Mouse (Mus musculus): ENCODE data around the gene Mpi. TPM values are rescaled to one million over a fixed set of nuclear protein-coding genes. Genes with fewer than 3 reads are reported as not detected.

Gene Mpi
- polyA plus RNA-seq, 1 experiment: 62.4 TPM

DNA sequence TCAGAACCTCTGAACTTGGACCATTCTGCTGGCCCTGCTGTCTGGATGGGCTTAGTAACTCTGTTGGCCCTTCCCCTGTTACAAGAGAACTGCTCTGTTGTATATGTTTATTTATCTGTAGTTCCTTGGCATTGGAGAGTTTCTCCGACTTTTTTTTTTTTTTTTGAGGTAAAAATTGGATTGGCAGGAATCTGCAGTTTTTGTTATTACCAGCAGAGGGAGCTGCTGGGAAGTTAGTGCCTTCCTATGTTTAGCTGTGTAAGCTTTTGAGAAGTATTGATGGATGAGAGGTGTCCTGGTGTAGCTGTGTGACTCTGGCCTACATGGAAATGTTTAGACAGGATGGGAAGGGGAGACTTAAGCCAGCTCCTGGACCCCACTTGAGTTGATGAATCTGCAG, 11.3 kb downstream of the Mpi start:
- peak; percentile 66 for DNase-seq
- H3K4me1 ChIP-seq (ENCODE audit: control insufficient read depth, insufficient read depth, low read length): peaks cover 8% of the 10 kb centered on the region; the same call in 1 of the 2 replicates
- TF ChIP-seq POLR2A (IDR thresholded peaks at IDR 0.05; ENCODE audit: low read depth, low read length) (no peak), CTCF (conservative IDR thresholded peaks at IDR 0.05; ENCODE audit: insufficient read depth, insufficient read length, low read depth, low read length) (peak; percentile 24; the same call in 1 of the 2 replicates)
- H3K4me3 ChIP-seq (ENCODE audit: insufficient read depth, low read depth, low read length): no peak overlapping the region
- no peaks in the 10 kb centered on the region for H3K27me3 ChIP-seq (replicated peaks; ENCODE audit: control insufficient read depth, insufficient read depth, low read length)
- H3K27ac ChIP-seq (ENCODE audit: insufficient read depth, low read depth, low read length): no peak overlapping the region
- H3K36me3 ChIP-seq (ENCODE audit: control insufficient read depth, insufficient read depth, low read length): no peaks in the 10 kb centered on the region
- 3% methylated on average over 1 of the region's 1 CpGs for WGBS

DNA sequence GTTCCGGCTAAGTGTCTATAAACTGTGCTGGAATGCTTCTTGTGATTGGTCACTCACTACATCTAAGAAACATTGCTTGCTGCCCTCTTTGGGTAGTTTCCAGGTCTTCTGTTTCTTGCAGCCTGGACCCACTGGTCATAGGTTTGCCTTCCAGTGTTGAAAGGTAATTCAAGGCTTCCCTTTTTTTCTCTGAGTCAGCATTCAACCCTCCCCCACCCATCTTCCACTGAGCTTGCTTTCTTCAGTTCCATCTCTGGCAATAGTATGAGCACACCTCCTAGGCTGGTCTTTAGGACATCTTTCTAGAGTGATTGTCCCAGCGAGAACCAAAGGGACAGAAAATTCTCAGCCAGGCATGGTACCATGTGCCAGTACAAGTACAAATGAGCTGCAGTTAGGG, 13.0 kb downstream of the Mpi start:
- Histone ChIP-seq H3K36me3 (ENCODE audit: control insufficient read depth, insufficient read depth, low read length) (no peaks in the 10 kb centered on the region), H3K27ac (ENCODE audit: insufficient read depth, low read depth, low read length) (no peak overlapping the region), H3K27me3 (replicated peaks; ENCODE audit: control insufficient read depth, insufficient read depth, low read length) (no peaks in the 10 kb centered on the region), H3K4me1 (ENCODE audit: control insufficient read depth, insufficient read depth, low read length) (peaks cover 8% of the 10 kb centered on the region; the same call in 1 of the 2 replicates), H3K4me3 (ENCODE audit: insufficient read depth, low read depth, low read length) (no peak overlapping the region)
- WGBS: 77% methylated on average over 2 of the region's 2 CpGs
- no peak for DNase-seq
- TF ChIP-seq CTCF (conservative IDR thresholded peaks at IDR 0.05; ENCODE audit: insufficient read depth, insufficient read length, low read depth, low read length): no peak
- TF ChIP-seq POLR2A (IDR thresholded peaks at IDR 0.05; ENCODE audit: low read depth, low read length): no peak

GRCm38 (mm10) chr9:57537728-57538181, 14.8 kb downstream of the Mpi start:
- no peak for TF ChIP-seq CTCF (conservative IDR thresholded peaks at IDR 0.05; ENCODE audit: insufficient read depth, insufficient read length, low read depth, low read length)
- TF ChIP-seq POLR2A (IDR thresholded peaks at IDR 0.05; ENCODE audit: low read depth, low read length): no peak
- peak; percentile 43 for DNase-seq
- H3K4me1 ChIP-seq (ENCODE audit: control insufficient read depth, insufficient read depth, low read length): peaks cover 8% of the 10 kb centered on the region; the same call in 1 of the 2 replicates
- H3K36me3 ChIP-seq (ENCODE audit: control insufficient read depth, insufficient read depth, low read length): peaks cover 2% of the 10 kb centered on the region
- peak overlapping the region; percentile 13 for H3K27ac ChIP-seq (ENCODE audit: insufficient read depth, low read depth, low read length)
- no peaks in the 10 kb centered on the region for H3K27me3 ChIP-seq (replicated peaks; ENCODE audit: control insufficient read depth, insufficient read depth, low read length)
- under 1% methylated on average over 24 of the region's 24 CpGs for WGBS
- peak overlapping the region; percentile 50 for H3K4me3 ChIP-seq (ENCODE audit: insufficient read depth, low read depth, low read length)

DNA sequence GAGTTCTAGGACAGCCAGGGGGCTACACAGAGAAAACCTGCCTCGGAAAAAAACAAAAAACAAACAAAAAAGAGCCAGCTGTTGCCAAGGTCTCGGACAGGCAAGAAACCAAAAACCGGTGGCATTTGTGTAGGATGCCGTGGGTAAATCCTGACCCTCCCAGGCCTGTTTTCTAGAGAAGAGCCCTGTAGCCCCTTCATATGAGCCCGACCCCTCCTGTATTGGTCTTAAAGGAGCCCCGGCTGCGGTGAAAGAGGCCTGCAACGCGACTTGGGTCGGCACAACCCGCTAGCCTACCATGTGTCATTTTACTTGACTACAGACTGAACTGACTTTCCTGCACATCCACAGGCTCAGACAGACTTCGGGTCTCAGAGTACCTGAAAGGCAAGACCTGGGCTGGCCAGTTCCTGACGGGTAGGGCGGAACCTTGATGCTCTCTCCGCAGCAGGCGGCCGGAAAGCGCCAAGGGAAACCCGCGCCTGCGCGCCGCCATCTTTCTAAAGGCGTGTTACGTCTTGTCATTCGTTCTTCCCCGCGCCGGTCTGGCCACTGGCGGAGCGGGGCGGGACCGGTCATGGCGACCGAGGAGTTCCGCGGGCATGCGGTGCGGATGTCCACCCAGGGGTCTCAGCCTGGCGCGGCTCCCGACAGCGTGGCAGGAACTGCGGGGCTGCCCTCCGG, 15.4 kb downstream of the Mpi start, which contains the start of gene Fam219b:
TSS of gene Fam219b (plus strand) at position 485 of the 684 bp plus-strand sequence.
- Histone ChIP-seq H3K27me3 (replicated peaks; ENCODE audit: control insufficient read depth, insufficient read depth, low read length) (no peaks in the 10 kb centered on the region), H3K4me1 (ENCODE audit: control insufficient read depth, insufficient read depth, low read length) (peaks cover 11% of the 10 kb centered on the region; the same call in 1 of the 2 replicates), H3K27ac (ENCODE audit: insufficient read depth, low read depth, low read length) (peak within 1 kb of the TSS; percentile 45), H3K36me3 (ENCODE audit: control insufficient read depth, insufficient read depth, low read length) (peaks cover 2% of the 10 kb centered on the region), H3K4me3 (ENCODE audit: insufficient read depth, low read depth, low read length) (peak within 1 kb of the TSS; percentile 50)
- 1% methylated on average over 45 of the region's 45 CpGs for WGBS
- peak; percentile 95 for DNase-seq
- TF ChIP-seq POLR2A (IDR thresholded peaks at IDR 0.05; ENCODE audit: low read depth, low read length) (no peak), CTCF (conservative IDR thresholded peaks at IDR 0.05; ENCODE audit: insufficient read depth, insufficient read length, low read depth, low read length) (no peak)

GRCm38 (mm10) chr9:57536362-57536761, 16.2 kb downstream of the Mpi start:
- Histone ChIP-seq H3K36me3 (ENCODE audit: control insufficient read depth, insufficient read depth, low read length) (peaks cover 7% of the 10 kb centered on the region), H3K4me1 (ENCODE audit: control insufficient read depth, insufficient read depth, low read length) (peaks cover 11% of the 10 kb centered on the region; the same call in 1 of the 2 replicates), H3K27ac (ENCODE audit: insufficient read depth, low read depth, low read length) (no peak overlapping the region), H3K27me3 (replicated peaks; ENCODE audit: control insufficient read depth, insufficient read depth, low read length) (no peaks in the 10 kb centered on the region), H3K4me3 (ENCODE audit: insufficient read depth, low read depth, low read length) (0 out of 2 replicates have a peak overlapping the region, but pooled peaks have one; percentile 50)
- DNase-seq: no peak
- 66% methylated on average over 5 of the region's 5 CpGs for whole genome bisulfite sequencing
- TF ChIP-seq CTCF (conservative IDR thresholded peaks at IDR 0.05; ENCODE audit: insufficient read depth, insufficient read length, low read depth, low read length): no peak

DNA sequence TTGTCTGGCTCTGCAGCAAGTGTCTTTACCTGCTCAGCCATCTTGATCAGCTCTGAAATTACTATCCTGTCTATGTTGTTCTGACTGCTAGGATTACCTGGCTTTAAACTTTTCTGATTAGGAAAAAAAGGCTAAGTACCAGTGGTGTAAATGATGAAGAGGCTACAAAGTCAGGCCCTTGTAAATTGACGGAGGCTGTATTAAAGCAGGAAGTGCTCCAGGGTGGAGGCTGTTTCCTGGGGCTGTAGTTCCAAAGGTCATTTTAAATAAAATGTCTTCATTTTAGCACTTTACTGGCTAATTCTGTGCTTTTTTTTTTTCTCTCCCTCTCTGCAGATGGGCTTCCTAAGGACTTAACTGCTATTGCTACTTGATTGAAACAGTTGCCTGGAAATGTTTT, 20.6 kb downstream of the Mpi start:
- Histone ChIP-seq H3K36me3 (ENCODE audit: control insufficient read depth, insufficient read depth, low read length) (peaks cover 10% of the 10 kb centered on the region), H3K4me3 (ENCODE audit: insufficient read depth, low read depth, low read length) (no peak overlapping the region), H3K4me1 (ENCODE audit: control insufficient read depth, insufficient read depth, low read length) (peaks cover 6% of the 10 kb centered on the region; the same call in 1 of the 2 replicates), H3K27ac (ENCODE audit: insufficient read depth, low read depth, low read length) (peak overlapping the region; percentile 45), H3K27me3 (replicated peaks; ENCODE audit: control insufficient read depth, insufficient read depth, low read length) (no peaks in the 10 kb centered on the region)
- no peak for TF ChIP-seq POLR2A (IDR thresholded peaks at IDR 0.05; ENCODE audit: low read depth, low read length)
- no peak for TF ChIP-seq CTCF (conservative IDR thresholded peaks at IDR 0.05; ENCODE audit: insufficient read depth, insufficient read length, low read depth, low read length)
- peak; percentile 50 for DNase-seq
- 35% methylated on average over 1 of the region's 1 CpGs for WGBS

DNA sequence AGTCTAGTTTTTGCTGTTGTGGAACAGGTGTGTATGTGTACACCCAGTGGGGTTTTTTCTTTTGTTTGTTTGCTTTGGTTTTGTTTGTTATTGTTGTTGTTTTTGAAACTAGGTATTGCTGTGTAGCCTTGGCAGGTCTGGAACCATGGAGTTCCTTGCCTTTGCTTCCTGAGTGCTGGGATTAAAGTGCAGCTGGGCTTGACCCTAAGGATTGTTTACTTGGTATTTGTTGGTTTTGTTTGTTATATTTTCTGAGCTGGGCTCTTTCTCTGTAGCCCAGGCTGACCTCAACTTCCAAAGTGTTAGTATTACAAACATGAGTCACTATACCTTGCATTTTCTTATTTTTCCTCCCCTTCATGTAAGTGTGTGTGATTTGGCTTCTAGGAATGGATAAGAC, 26.1 kb downstream of the Mpi start:
- Histone ChIP-seq H3K36me3 (ENCODE audit: control insufficient read depth, insufficient read depth, low read length) (peaks cover 4% of the 10 kb centered on the region), H3K27ac (ENCODE audit: insufficient read depth, low read depth, low read length) (no peak overlapping the region), H3K4me1 (ENCODE audit: control insufficient read depth, insufficient read depth, low read length) (peaks cover 16% of the 10 kb centered on the region), H3K4me3 (ENCODE audit: insufficient read depth, low read depth, low read length) (no peak overlapping the region), H3K27me3 (replicated peaks; ENCODE audit: control insufficient read depth, insufficient read depth, low read length) (no peaks in the 10 kb centered on the region)
- TF ChIP-seq CTCF (conservative IDR thresholded peaks at IDR 0.05; ENCODE audit: insufficient read depth, insufficient read length, low read depth, low read length) (no peak), POLR2A (IDR thresholded peaks at IDR 0.05; ENCODE audit: low read depth, low read length) (no peak)
- DNase-seq: no peak
